Mouse (Mus musculus): ENCODE measurements at regions not wholly inside any gene's neighbourhood (a gene's known extent, or its start where the extent isn't known, plus 50 kb on each side); places are given as distances from the start of the nearest gene placed in this dataset.

GRCm38 (mm10) chr7:124676854-124677515, 694.3 kb downstream of the Hs3st4 start:
- DNase-seq, result no peak

GRCm38 (mm10) chr7:124680561-124680960, 697.9 kb downstream of the Hs3st4 start:
- no peak for DNase-seq

- no peak for DNase-seq
These were observed 698.5 kb downstream of the Hs3st4 start for GRCm38 (mm10) chr7:124681212-124681611.

GRCm38 (mm10) chr7:124681820-124682219, 699.2 kb downstream of the Hs3st4 start:
- no peak for DNase-seq

- DNase-seq, result no peak
These were observed 702.8 kb downstream of the Hs3st4 start for GRCm38 (mm10) chr7:124685424-124685823.

GRCm38 (mm10) chr7:124704163-124704824, 721.6 kb downstream of the Hs3st4 start:
- DNase-seq, result no peak

GRCm38 (mm10) chr7:124707143-124707542, 724.5 kb downstream of the Hs3st4 start:
- DNase-seq, result no peak

GRCm38 (mm10) chr7:124708771-124709485, 726.3 kb downstream of the Hs3st4 start:
- no peak for DNase-seq

- no peak for DNase-seq
These were observed 723.5 kb upstream of the Kdm8 start for GRCm38 (mm10) chr7:124720927-124721326.

- no peak for DNase-seq
These were observed 702.4 kb upstream of the Kdm8 start for GRCm38 (mm10) chr7:124742086-124742485.

- no peak for DNase-seq
These were observed 698.2 kb upstream of the Kdm8 start for GRCm38 (mm10) chr7:124746321-124746720.

- no peak for DNase-seq
These were observed 696.1 kb upstream of the Kdm8 start for GRCm38 (mm10) chr7:124748396-124748795.

GRCm38 (mm10) chr7:124759084-124759483, 685.4 kb upstream of the Kdm8 start:
- DNase-seq, result no peak

GRCm38 (mm10) chr7:124777822-124778221, 666.7 kb upstream of the Kdm8 start:
- DNase-seq, result no peak

- DNase-seq, result no peak
These were observed 661.7 kb upstream of the Kdm8 start for GRCm38 (mm10) chr7:124782816-124783215.

- DNase-seq, result no peak
These were observed 659.5 kb upstream of the Kdm8 start for GRCm38 (mm10) chr7:124784995-124785394.

GRCm38 (mm10) chr7:124785896-124786295, 658.6 kb upstream of the Kdm8 start:
- DNase-seq, result no peak

GRCm38 (mm10) chr7:124788781-124789180, 655.7 kb upstream of the Kdm8 start:
- no peak for DNase-seq

GRCm38 (mm10) chr7:124803101-124803500, 641.4 kb upstream of the Kdm8 start:
- no peak for DNase-seq

GRCm38 (mm10) chr7:124834692-124835091, 609.8 kb upstream of the Kdm8 start:
- no peak for DNase-seq

GRCm38 (mm10) chr7:124836531-124836930, 607.9 kb upstream of the Kdm8 start:
- no peak for DNase-seq

- DNase-seq, result no peak
These were observed 589.4 kb upstream of the Kdm8 start for GRCm38 (mm10) chr7:124855056-124855455.

- DNase-seq, result no peak
These were observed 587.4 kb upstream of the Kdm8 start for GRCm38 (mm10) chr7:124857106-124857505.

GRCm38 (mm10) chr7:124861397-124861796, 583.1 kb upstream of the Kdm8 start:
- no peak for DNase-seq

Measured in liver (tissue).